Mouse (Mus musculus): Measurements from ENCODE around the gene Exoc2.
A peak's percentile ranks its signal among the peaks of the same experiment; 100 is the strongest.

The Exoc2 gene

GRCm38 (mm10) chr13:30973501-30974246, at the start of gene Exoc2, which contains the start of gene Gm5447:
Gene Exoc2 (minus strand): TSS chr13:30974093.
Gene Gm5447 (plus strand): TSS chr13:30974204.
- no peak for DNase-seq (ENCODE audit: low read depth)

GRCm38 (mm10) chr13:31023664-31024063, 49.8 kb upstream of the Exoc2 start:
- no peak for DNase-seq (ENCODE audit: low read depth)

GRCm38 (mm10) chr13:31021927-31022326, 48.0 kb upstream of the Exoc2 start:
- no peak for DNase-seq (ENCODE audit: low read depth)

GRCm38 (mm10) chr13:31021514-31021913, 47.6 kb upstream of the Exoc2 start:
- no peak for DNase-seq (ENCODE audit: low read depth)

GRCm38 (mm10) chr13:31017545-31017944, 43.7 kb upstream of the Exoc2 start:
- no peak for DNase-seq (ENCODE audit: low read depth)

- DNase-seq (ENCODE audit: low read depth), result no peak
These were observed 31.1 kb upstream of the Exoc2 start for GRCm38 (mm10) chr13:31004995-31005394.

GRCm38 (mm10) chr13:31004458-31004857, 30.6 kb upstream of the Exoc2 start:
- no peak for DNase-seq (ENCODE audit: low read depth)

- DNase-seq (ENCODE audit: low read depth), result no peak
These were observed 25.9 kb upstream of the Exoc2 start for GRCm38 (mm10) chr13:30999799-31000198.

GRCm38 (mm10) chr13:30997526-30998253, 23.8 kb upstream of the Exoc2 start:
- DNase-seq (ENCODE audit: low read depth), result no peak

- no peak for DNase-seq (ENCODE audit: low read depth)
These were observed 20.5 kb upstream of the Exoc2 start for GRCm38 (mm10) chr13:30994249-30994858.

GRCm38 (mm10) chr13:30993819-30994218, 19.9 kb upstream of the Exoc2 start:
- no peak for DNase-seq (ENCODE audit: low read depth)

- no peak for DNase-seq (ENCODE audit: low read depth)
These were observed 16.3 kb upstream of the Exoc2 start for GRCm38 (mm10) chr13:30990233-30990632.

GRCm38 (mm10) chr13:30989710-30990109, 15.8 kb upstream of the Exoc2 start:
- no peak for DNase-seq (ENCODE audit: low read depth)

GRCm38 (mm10) chr13:30987686-30988085, 13.8 kb upstream of the Exoc2 start:
- DNase-seq (ENCODE audit: low read depth), result no peak

GRCm38 (mm10) chr13:30986934-30987455, 13.1 kb upstream of the Exoc2 start:
- DNase-seq (ENCODE audit: low read depth), result no peak

GRCm38 (mm10) chr13:30985598-30986466, 11.9 kb upstream of the Exoc2 start:
- DNase-seq (ENCODE audit: low read depth), result no peak

- DNase-seq (ENCODE audit: low read depth), result no peak
These were observed 11.3 kb upstream of the Exoc2 start for GRCm38 (mm10) chr13:30985275-30985597.

- no peak for DNase-seq (ENCODE audit: low read depth)
These were observed 7.8 kb upstream of the Exoc2 start for GRCm38 (mm10) chr13:30981666-30982065.

GRCm38 (mm10) chr13:30978224-30978623, 4.3 kb upstream of the Exoc2 start:
- no peak for DNase-seq (ENCODE audit: low read depth)

- no peak for DNase-seq (ENCODE audit: low read depth)
These were observed 2.7 kb upstream of the Exoc2 start for GRCm38 (mm10) chr13:30976536-30977084.

- no peak for DNase-seq (ENCODE audit: low read depth)
These were observed 346 bp upstream of the Exoc2 start for GRCm38 (mm10) chr13:30974247-30974630.

GRCm38 (mm10) chr13:30972102-30972501, 1.8 kb downstream of the Exoc2 start:
- DNase-seq (ENCODE audit: low read depth), result peak; percentile 75
